Mouse (Mus musculus): ENCODE results near the gene Bmp2.

GRCm38 (mm10) chr2:133564248-133564886, 12.4 kb downstream of the Bmp2 start:
- TF ChIP-seq CTCF (IDR thresholded peaks at IDR 0.05; ENCODE audit: borderline replicate concordance, control insufficient read depth, extremely low read depth, insufficient read depth, low read length, poor library complexity) (no peak), POLR2A (IDR thresholded peaks at IDR 0.05; ENCODE audit: control insufficient read depth, extremely low read depth, insufficient read depth, low read length, poor library complexity) (no peak)
